Mouse (Mus musculus): ENCODE measurements around the gene Pla2r1.
A peak's percentile ranks its signal among the peaks of the same experiment; 100 is the strongest.

Gene Pla2r1

DNA sequence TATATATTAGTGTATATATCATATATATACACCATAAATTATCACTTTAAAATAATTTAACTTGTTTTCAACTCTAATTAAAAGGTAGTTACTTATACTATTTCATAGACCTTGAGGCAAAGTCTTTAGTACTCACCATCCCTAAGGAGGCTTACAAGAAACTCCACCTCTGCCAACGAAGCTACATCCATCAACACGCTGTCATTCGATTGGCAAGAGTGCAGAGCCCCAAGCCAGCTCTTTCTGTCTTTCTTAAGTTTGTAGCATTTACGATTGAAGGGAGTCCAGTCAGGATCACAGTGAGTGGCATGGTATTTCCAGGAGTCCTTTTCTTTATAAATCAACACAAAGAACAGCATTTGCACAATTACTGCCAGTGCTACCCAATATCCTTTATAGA is 49.1 kb downstream of the Pla2r1 start:
- DNase-seq (ENCODE audit: low read depth, low spot score): no peak

DNA sequence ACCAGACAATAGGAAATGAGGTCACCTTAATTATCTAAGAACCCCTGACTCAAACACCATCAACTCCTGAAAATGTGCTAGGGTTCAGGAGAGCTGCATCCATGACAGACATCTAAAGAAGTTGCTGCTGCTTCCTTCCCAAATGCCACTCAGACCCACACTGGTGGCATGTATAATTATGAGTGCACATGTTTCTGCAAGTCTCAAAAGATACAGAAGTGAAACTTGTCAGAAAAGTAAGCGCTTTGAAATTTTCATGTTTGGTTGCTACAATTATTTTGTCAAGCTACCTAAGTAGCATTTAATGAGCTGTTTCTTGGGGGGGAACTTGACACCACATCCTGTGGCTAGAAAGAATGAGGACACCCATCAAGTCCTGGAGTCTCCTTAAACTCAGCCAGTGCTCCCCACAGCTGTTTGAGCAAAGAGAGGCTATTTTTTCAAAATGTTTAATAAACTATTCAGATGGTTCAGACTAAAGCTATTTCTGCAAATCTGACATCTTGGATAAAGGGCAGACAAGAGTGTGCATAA is 52.5 kb downstream of the Pla2r1 start:
- no peak for DNase-seq (ENCODE audit: low read depth, low spot score)

DNA sequence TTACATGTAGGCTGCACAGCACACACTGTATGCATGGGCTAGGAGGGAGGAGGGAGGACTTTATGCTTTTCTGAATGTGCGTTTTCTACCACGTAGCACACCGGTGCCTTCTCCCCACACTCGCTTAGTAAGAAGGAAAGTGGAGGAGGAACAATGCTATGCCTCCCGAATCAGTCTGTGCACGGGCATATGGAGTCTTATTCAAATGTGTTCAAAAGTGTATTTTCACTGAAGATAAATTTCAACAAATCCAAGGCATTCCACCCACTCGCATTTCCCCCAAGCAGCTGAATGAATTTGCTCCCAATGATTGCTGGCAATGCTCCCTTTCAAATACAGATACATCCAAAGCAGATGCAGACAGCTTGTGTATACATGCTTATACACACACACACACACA is 73.2 kb downstream of the Pla2r1 start:
- no peak for DNase-seq (ENCODE audit: low read depth, low spot score)

DNA sequence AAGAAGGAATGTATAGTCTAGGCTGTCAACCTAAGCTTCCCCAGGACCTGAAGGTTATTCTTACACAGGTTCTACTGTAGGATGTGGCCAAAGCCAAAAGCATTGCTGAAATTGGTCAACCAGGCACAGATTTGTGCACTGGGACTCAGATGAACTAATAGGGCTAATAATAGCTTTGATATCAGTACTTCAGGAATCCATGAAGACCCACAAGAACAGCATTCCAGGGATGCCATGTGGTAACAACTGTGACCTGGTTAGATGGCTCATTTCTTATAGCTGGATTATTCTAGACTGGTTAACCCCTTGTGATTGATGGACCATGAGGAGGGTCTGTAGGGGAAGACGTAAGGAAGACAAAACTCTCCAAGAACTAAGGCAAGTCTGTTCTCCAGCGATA is 74.3 kb downstream of the Pla2r1 start:
- no peak for DNase-seq (ENCODE audit: low read depth, low spot score)

DNA sequence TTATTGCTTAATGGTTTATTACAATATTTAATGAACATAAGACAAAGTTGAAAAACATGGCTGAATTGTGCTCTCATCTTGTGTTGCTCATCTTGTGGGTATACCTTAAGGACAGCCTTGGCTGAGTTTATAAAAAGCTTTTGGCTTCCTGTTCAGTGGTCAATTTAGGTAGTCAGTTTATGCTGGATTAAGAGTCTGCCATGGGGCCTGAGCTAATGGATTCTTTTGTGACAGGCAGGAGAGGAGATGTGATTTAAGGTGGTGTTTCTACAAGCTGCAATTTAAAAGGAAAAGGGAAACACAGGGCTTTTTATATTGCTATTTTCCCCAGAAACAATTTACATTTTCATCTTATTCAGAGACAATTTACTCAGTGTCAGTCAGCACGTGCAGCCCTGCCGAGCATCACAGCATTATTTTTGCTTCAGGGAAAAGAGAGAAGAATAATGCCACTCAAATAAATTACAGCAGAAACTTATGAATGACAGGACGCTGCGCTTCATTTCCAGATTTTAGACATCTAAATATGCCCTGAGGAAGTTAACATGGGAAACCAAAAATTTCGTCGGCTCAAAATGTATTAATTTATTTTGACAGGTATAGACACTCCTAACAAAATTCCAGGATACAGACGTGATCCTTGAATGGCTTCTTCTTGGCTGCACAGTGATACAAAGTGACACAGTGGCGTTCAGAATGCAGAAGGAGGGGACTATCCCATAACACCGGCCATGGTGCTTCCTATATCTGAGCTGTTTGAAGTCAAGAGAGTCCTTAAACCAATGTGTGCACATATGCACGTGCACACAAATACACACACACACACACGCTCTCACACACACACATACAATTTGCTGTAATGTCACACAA is 84.0 kb downstream of the Pla2r1 start:
- DNase-seq (ENCODE audit: low read depth, low spot score): no peak

DNA sequence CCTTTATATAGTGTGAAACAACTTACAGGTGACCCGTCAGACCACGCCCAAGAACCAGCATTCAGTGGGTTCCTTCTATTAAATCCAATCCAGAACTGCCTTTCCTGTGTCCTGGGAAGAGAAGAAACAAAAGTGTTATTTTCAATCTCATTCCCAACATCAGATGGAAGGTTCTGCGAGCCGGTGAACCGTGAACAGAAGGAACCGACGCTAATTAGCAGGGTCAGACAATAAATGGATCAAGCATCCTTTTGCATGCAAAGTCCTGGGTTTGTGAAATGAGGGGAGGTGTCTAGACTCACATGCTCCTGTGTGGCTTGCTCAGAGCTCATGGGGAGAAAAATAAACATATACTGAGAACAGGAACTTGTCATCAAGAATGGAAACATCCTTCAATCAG is 100.7 kb downstream of the Pla2r1 start:
- DNase-seq (ENCODE audit: low read depth, low spot score): no peak

DNA sequence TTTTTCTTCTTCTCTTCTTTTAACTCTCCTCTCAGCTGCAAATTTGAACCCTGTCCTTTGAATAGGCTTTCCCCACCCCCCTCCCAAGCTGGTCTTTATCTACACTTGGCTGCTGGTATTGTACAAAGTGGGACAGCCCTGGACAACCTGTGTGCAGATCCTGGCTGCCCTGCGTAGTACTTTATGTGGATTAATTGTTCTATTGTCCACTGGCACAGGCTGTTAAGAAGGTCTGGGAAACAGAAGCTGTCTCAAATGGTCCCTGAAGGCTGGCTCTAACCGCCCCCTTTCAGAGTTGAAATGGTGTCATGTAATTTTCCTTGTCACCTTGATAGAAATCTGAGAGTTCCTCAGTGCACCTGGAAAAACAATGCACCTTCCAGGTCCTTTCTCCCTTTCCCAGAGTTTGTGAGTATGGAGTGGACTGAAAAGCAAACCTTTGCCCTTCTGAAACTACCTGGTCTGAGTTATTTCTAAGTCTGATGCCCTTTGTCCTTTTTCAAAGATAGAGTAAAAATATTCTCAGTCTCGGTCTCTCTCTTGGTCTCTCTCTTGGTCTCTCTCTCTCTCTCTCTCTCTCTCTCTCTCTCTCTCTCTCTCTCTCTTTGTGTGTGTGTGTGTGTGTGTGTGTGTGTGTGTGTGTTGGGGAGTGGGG is 101.9 kb downstream of the Pla2r1 start:
- no peak for DNase-seq (ENCODE audit: low read depth, low spot score)

DNA sequence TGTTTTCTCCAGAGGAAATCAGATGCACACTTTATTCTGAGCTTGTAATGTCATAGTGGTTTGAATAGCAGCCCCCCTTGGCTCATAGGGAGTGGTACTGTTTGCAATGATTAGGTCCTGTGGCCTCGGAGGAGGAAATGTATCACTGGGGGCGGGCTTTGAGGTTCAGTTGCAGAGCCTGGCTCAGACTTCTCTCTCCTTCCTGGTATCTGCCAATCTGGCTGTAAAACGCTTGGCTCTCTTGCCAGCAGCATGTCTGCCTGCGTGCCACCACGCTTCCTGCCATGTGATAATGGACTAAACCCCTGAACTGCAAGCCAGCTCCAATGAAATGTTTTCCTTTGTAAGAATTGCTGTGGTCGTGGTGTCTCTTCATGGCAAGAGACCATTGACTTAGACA is 103.4 kb downstream of the Pla2r1 start:
- DNase-seq (ENCODE audit: low read depth, low spot score): no peak

DNA sequence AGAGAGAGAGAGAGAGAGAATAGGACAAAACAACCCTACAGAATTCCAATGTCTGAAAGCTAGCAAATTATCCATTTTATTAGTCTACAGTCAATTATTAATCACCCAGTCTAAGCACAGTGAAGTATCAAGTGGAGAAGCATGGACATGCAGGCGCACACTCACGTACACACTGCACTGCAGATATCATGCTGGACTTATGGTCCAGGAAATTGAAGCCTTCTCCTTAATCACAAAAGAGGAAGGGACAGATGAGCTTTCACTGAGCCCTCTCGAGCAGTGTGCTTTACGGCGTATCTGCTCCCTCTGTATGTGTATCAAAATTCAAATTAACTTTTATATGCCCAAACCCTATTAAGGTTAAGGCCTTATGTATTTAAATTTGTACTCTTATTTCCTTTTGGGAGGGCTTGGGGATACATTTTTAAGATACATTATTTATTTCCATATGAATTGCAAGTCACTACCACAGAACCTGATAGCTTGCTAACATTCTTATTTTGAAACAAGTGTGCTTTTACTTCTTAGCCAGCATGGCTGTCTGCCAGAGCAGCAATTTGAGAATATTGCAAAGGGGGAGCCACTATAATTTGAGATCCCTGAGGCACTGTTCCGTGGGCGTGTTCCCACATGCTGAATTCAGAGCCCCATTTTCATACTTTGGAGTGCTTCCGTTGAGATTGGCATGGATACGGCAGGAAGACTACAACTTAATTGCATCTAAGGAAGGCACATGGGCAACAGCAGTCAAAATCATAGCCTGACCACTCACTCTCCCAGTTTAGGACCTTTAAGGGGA is 108.2 kb downstream of the Pla2r1 start:
- no peak for DNase-seq (ENCODE audit: low read depth, low spot score)

DNA sequence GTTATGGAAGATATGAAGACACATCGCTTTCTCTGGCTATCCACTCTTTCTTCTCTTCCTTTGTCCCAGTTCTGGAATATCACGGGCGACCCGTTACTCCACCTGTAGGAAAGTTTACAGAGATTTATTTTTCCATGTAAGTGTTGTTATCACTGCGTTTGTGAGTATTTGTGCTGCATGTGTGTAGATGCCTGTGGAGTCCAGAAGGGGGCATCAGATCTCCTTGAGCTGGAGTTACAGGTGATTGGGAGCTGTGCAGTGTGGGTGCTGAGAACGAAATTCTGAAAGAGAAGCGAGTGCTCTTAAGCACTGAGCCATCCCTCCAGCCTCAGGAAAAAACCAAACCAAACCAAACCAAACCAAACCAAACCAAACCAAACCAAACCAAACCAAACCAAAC is 109.8 kb downstream of the Pla2r1 start:
- DNase-seq (ENCODE audit: low read depth, low spot score): no peak

DNA sequence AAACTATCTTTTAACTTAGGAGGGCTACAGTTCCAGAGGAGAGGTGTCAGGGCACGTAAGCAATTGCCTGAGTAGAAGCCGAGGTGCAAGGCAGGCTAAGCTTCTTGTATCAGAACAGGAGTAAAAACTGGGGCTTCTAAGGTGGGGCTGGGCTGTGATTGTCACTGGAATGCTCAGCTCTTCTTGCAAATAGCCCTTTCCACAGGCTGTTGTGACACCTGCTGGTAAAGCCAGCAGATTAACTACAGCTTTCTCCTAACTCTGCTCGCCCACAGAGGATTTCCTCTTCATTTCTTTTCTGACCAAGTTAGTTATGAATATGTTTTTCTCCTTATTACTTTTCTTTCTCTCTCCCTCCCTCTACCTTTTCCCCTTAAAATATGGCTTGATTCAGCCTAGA is 111.2 kb downstream of the Pla2r1 start:
- DNase-seq (ENCODE audit: low read depth, low spot score): no peak

DNA sequence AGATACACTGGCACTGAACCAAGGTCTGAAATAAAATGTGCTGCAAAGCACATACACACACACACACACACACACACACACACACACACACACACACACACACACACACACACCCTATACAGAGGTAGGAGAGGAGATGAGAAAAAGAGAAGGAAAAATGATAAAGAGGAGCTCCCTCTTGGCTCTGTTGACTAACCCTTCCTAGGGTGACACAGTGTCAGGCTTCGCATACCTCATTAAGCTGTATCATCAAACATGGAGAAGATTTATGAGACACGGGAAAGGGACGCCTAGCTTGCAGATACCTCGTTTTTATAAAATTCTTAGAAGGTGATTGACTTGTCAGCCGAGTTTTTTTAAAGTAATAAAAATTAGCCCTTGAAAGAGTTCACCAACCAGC is 116.3 kb downstream of the Pla2r1 start:
- no peak for DNase-seq (ENCODE audit: low read depth, low spot score)

DNA sequence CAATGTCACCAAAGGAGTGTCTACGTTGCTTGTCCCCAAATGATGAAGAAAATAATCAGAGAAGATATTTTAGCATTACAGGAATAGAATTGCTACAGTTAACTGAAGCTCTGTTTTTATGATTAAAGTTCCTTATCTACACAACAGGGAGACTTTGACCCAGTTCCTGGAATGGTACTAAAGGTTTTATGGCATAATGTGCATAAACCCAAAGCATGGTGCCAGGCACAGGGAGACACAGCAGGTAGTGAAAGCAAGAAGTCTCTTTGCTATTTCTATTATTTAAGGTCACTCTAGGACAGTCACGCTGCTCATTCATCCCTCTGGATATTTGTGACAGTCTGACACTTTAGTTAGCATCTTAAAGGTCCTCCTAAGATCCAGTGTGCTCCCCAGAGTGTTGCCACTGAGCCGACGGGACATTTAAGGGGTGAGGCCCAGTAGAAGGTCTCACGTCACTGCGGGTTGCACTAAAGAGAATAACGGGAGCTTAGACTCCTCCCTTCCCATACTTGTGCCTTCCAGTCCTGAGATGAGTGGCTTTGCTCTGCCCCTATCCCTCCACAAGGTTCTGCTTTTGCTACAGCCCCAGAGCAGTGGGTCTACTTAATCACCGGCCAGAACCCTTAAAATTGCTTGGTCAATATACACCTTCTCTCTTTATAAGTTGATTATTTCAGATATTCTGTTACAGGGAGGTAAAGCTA is 122.6 kb downstream of the Pla2r1 start:
- DNase-seq (ENCODE audit: low read depth, low spot score): no peak

DNA sequence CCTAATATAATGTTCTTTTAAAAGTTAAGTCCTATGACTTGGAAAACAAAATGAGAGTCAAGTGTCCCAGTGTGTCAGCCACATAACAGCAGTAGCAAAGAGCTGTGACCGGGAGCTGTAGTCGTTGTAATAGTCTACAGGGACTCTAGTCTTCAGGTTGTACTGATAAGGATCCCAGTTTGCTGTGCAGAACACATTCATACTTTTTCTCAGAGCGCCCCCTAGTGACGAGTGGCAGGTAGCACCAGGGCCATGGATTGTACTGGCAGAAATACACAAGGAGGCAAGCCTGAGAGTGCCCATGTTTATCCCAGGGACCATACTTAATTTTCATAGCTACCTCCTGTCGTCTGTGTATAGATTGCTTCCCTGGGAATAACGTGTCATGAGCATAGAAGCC is 135.0 kb downstream of the Pla2r1 start:
- DNase-seq (ENCODE audit: low read depth, low spot score): peak; percentile 59

DNA sequence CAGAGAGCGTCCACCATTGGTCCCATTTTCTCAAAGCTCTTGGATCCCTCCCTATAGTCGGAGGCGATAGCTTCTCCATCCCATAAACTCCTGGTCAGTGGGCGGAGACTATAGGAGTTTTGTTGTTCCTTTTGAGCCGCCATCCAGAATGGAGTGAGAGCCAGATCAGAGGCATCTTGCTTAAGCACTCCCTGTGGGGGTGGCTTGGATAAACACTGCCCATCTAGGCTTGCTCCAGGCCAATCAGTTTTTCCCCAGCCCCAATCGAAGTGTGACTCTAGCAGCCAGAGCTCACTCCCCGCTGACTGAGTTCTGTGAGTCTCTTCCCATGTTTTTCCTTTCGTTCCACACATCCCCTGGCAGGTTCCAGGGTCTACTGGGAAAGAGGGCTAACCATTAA is 138.8 kb downstream of the Pla2r1 start:
- no peak for DNase-seq (ENCODE audit: low read depth, low spot score)

DNA sequence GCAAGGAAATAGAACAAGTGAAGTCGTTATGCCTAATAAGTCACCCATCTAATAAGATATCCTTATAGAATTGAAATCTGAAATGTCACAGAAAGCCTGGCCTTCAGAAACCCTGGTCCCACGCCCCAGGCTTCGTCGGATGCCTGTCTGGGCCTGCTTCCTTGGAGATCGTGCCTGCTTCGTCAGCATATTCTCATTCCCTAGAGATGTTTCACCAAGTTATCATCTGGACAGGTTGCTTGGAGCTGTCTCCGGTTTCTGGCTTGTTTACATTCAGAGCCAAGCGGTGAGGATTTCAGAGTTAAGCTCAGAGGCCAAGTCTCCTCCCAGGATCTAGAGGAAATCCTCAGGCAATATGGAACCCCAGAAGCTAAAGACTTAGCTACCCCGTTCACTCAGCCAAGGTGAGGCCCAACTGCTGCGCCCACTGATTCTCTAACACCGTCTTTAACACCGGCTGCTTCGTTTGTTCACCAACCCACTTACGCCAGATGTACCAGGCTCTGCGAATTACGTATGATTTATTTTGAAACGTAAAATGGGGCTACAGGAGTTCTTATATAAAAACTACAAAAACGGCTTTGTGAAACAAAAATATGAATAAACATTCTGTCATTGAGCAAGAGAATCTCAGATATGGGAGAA is 140.0 kb downstream of the Pla2r1 start:
- DNase-seq (ENCODE audit: low read depth, low spot score): no peak

DNA sequence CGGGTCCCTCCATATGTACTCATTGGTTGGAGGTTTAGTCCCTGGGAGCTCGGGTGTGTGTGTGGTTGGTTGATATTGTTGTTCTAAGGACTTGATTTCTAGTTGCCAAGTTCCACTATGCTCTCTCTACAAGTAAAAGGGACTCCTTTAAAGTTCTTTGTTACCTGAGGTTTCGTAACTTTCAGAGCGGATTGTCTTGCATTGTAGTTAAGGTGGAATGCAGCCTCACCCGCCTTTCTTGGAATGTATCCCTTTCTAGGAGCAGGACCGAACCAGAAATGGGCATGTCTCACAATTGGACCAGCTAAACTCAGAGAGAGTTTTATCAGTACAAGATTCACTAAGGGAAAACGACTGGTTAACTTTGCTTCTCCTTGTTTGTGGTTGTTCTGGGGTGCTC is 141.9 kb downstream of the Pla2r1 start:
- DNase-seq (ENCODE audit: low read depth, low spot score): no peak

DNA sequence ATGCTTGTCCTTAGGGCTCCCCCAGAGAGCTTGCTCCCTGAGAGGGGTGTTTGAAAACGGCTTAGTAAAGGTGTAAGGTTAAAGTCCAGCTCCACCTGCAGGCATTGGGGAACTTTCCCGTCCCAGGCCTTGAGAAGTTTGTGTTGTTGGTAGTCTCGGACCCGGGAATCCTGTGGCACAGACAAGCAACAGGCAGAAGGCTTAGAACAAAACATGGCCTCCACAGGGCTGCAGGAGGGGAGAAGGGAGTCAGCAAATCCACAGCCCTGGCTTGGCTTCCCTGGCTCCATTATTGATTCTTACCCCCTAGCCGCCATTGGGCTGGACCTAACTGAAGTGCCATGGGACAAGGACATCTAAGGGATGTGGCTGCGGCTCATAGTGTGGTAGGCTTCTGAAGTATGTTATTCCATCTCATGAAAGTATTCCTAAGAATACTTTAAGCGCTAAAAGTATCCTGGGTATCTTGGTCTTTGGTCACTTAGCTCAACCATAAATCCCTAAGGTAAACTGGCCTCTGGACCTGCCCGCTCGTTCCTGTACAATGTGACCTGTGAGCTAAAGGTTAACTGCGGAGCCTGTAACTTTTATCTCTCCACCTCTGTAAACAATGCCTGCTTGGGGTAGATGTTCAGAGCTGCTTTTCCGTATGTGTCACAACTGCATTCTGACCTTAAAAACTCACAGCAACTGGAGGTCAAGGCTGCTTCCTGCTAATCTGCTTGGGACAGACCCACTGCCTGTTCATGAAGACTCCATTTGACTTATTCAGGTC is 142.9 kb downstream of the Pla2r1 start:
- no peak for DNase-seq (ENCODE audit: low read depth, low spot score)

DNA sequence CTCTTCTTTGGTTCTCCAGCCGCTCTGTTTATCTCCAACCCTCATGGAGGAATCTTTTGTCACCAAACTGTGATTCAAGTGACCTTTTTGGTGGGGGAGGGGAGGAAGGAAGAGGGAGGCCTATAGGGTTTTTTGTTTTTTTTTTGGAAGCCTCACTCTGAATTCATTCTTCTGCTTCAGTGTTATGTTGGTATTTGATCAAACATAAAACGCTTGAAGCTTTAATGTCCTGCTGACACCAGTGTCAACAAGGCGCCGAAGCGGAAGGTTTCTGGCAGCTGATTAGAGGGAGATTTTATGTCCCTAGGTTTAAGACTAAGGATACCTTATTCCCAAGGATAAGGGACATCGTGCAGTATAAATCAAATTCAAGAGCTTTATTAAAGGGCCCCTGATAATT is 143.9 kb downstream of the Pla2r1 start:
- DNase-seq (ENCODE audit: low read depth, low spot score): no peak

DNA sequence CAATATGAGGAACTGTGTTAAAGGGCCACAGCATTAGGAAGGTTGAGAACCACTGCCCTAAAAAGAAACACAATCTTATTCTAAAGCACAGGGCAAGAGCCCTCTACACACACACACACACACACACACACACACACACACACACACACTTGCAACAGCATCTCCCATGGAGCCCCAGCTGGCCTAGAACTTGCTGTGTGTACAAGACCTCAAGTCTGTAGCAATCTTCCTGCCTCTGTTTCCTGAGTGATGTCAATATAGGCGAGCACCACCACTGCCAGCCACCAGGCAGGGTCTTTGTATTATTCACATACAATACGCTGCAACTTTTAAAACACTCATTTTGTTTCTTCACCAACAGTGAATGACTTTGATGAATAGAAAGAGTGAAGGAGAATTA is 145.7 kb downstream of the Pla2r1 start:
- no peak for DNase-seq (ENCODE audit: low read depth, low spot score)
